In genomic region chr12:36933118-36933610, GRCm38 (mm10) we compare ENCODE assay signal across 8 mouse cellular contexts.
DNase-seq lines count a peak whose midpoint lies in the region; ATAC-seq and TF ChIP-seq lines count a peak whose summit lies in the region.

No protein-coding gene starts in this region.

- H3K36me3 ChIP-seq in lung, embryonic 14.5 days (ENCODE audit: insufficient read depth) = no peaks in the 10 kb centered on the region
- no peaks in the 10 kb centered on the region for H3K36me3 ChIP-seq in embryonic facial prominence, embryonic 15.5 days
- no peaks in the 10 kb centered on the region for H3K36me3 ChIP-seq in heart, postnatal 0 days (replicated peaks; ENCODE audit: control insufficient read depth, insufficient read depth, low read length)
- H3K36me3 ChIP-seq in midbrain, embryonic 13.5 days = no peaks in the 10 kb centered on the region

- TF ChIP-seq CTCF in lung, embryonic 14.5 days (IDR thresholded peaks at IDR 0.05; ENCODE audit: low read depth) = no peak
- no peak for TF ChIP-seq CTCF in heart, postnatal 0 days (IDR thresholded peaks at IDR 0.05; ENCODE audit: low read depth)

- ATAC-seq in lung, embryonic 14.5 days (ENCODE audit: insufficient read depth) = peak; percentile 80
- no peak for ATAC-seq in embryonic facial prominence, embryonic 15.5 days (ENCODE audit: insufficient number of reproducible peaks, low FRiP score, low TSS enrichment, low read depth)
- ATAC-seq in heart, postnatal 0 days (ENCODE audit: insufficient read depth, low read depth) = peak; percentile 83
- ATAC-seq in midbrain, embryonic 13.5 days = peak; percentile 67

- H3K4me2 ChIP-seq in lung, embryonic 14.5 days = no peak overlapping the region
- no peak overlapping the region; the same call in 1 of the 2 replicates for H3K4me2 ChIP-seq in embryonic facial prominence, embryonic 15.5 days (replicated peaks)
- H3K4me2 ChIP-seq in heart, postnatal 0 days (ENCODE audit: low read depth, low read length) = peak overlapping the region; percentile 30
- H3K4me2 ChIP-seq in midbrain, embryonic 13.5 days (replicated peaks) = no peak overlapping the region

- DNase-seq in lung, embryonic 14.5 days = peak; percentile 64
- DNase-seq in lung, postnatal 25 days (ENCODE audit: low spot score) = no peak
- DNase-seq in heart, postnatal 0 days (ENCODE audit: low spot score) = peak; percentile 49
- no peak for DNase-seq in frontal cortex, postnatal 10 days (ENCODE audit: low spot score in 2 of 2)
- no peak for DNase-seq in spleen, postnatal 10 days (ENCODE audit: low spot score in 2 of 2)
- no peak for DNase-seq in adrenal gland, postnatal 10 days

- no peaks in the 10 kb centered on the region for H3K27me3 ChIP-seq in lung, embryonic 14.5 days (ENCODE audit: insufficient read depth, low read length)
- H3K27me3 ChIP-seq in embryonic facial prominence, embryonic 15.5 days = no peaks in the 10 kb centered on the region
- no peaks in the 10 kb centered on the region for H3K27me3 ChIP-seq in heart, postnatal 0 days (ENCODE audit: control insufficient read depth, insufficient read depth, low read length)
- H3K27me3 ChIP-seq in midbrain, embryonic 13.5 days = no peaks in the 10 kb centered on the region

- H3K4me1 ChIP-seq in lung, embryonic 14.5 days (ENCODE audit: insufficient read depth) = no peaks in the 10 kb centered on the region
- H3K4me1 ChIP-seq in embryonic facial prominence, embryonic 15.5 days = peaks cover 7% of the 10 kb centered on the region
- H3K4me1 ChIP-seq in heart, postnatal 0 days (ENCODE audit: control insufficient read depth, insufficient read depth) = peaks cover 18% of the 10 kb centered on the region
- H3K4me1 ChIP-seq in midbrain, embryonic 13.5 days (replicated peaks) = peaks cover 5% of the 10 kb centered on the region

- whole genome bisulfite sequencing in lung, embryonic 14.5 days = 5% methylated on average over 6 of the region's 6 CpGs
- 13% methylated on average over 6 of the region's 6 CpGs for WGBS in embryonic facial prominence, embryonic 15.5 days
- WGBS in heart, postnatal 0 days = 4% methylated on average over 6 of the region's 6 CpGs
- 3% methylated on average over 6 of the region's 6 CpGs for WGBS in midbrain, embryonic 13.5 days

- H3K4me3 ChIP-seq in lung, embryonic 14.5 days (ENCODE audit: low read depth, low read length) = no peak overlapping the region
- H3K4me3 ChIP-seq in embryonic facial prominence, embryonic 15.5 days (replicated peaks) = no peak overlapping the region
- H3K4me3 ChIP-seq in heart, postnatal 0 days (ENCODE audit: low read depth, low read length) = 0 out of 2 replicates have a peak overlapping the region, but pooled peaks have one; percentile 4
- no peak overlapping the region for H3K4me3 ChIP-seq in midbrain, embryonic 13.5 days (replicated peaks)

- H3K9me3 ChIP-seq in lung, embryonic 14.5 days (ENCODE audit: low read depth, low read length) = no peaks in the 10 kb centered on the region
- H3K9me3 ChIP-seq in embryonic facial prominence, embryonic 15.5 days (replicated peaks) = no peaks in the 10 kb centered on the region
- no peaks in the 10 kb centered on the region for H3K9me3 ChIP-seq in heart, postnatal 0 days (replicated peaks; ENCODE audit: control insufficient read depth, low read length)
- H3K9me3 ChIP-seq in midbrain, embryonic 13.5 days = no peaks in the 10 kb centered on the region

- TF ChIP-seq EP300 in heart, postnatal 0 days (IDR thresholded peaks at IDR 0.05; ENCODE audit: low read depth) = no peak

- H3K9ac ChIP-seq in lung, embryonic 14.5 days = no peak overlapping the region
- no peak overlapping the region for H3K9ac ChIP-seq in embryonic facial prominence, embryonic 15.5 days
- peak overlapping the region; percentile 32; the same call in 1 of the 2 replicates for H3K9ac ChIP-seq in heart, postnatal 0 days (replicated peaks; ENCODE audit: low read depth, low read length)
- H3K9ac ChIP-seq in midbrain, embryonic 13.5 days (replicated peaks) = no peak overlapping the region

- peak overlapping the region; percentile 22; the same call in 1 of the 2 replicates for H3K27ac ChIP-seq in lung, embryonic 14.5 days (ENCODE audit: low read depth)
- H3K27ac ChIP-seq in embryonic facial prominence, embryonic 15.5 days (replicated peaks) = 0 out of 2 replicates have a peak overlapping the region, but pooled peaks have one; percentile 22
- peak overlapping the region; percentile 80 for H3K27ac ChIP-seq in heart, postnatal 0 days (ENCODE audit: low read depth)
- no peak overlapping the region for H3K27ac ChIP-seq in midbrain, embryonic 13.5 days

Comparison
In these comparisons a context has a peak if more than half of its experiments do, and no peak if none do; other contexts are left out.
1. DNase-seq: peak in lung, embryonic 14.5 days (single experiment) and heart, postnatal 0 days (single experiment); none in lung, postnatal 25 days (single experiment), frontal cortex, postnatal 10 days (0 of 2), spleen, postnatal 10 days (0 of 2) and adrenal gland, postnatal 10 days (single experiment).